Mouse (Mus musculus) cerebellum, adult 2 months (tissue): ENCODE results near the gene Ivd.

Source experiments
- CTCF ChIP-seq: fragments of 200-500 bp; IDR thresholded peaks from 2 replicates; pipeline ENCODE4 v1.5.1; 2011; ENCODE audit warnings: low read depth, mild to moderate bottlenecking, control low read depth, low read length, moderate library complexity, borderline replicate concordance; ENCODE audit not compliant: insufficient read depth
- POLR2A ChIP-seq: fragments of 200-500 bp; IDR thresholded peaks from 2 replicates; pipeline ENCODE4 v1.6.1; 2011; ENCODE audit warnings: low read length, control low read depth, borderline replicate concordance; ENCODE audit not compliant: insufficient read depth

DNA sequence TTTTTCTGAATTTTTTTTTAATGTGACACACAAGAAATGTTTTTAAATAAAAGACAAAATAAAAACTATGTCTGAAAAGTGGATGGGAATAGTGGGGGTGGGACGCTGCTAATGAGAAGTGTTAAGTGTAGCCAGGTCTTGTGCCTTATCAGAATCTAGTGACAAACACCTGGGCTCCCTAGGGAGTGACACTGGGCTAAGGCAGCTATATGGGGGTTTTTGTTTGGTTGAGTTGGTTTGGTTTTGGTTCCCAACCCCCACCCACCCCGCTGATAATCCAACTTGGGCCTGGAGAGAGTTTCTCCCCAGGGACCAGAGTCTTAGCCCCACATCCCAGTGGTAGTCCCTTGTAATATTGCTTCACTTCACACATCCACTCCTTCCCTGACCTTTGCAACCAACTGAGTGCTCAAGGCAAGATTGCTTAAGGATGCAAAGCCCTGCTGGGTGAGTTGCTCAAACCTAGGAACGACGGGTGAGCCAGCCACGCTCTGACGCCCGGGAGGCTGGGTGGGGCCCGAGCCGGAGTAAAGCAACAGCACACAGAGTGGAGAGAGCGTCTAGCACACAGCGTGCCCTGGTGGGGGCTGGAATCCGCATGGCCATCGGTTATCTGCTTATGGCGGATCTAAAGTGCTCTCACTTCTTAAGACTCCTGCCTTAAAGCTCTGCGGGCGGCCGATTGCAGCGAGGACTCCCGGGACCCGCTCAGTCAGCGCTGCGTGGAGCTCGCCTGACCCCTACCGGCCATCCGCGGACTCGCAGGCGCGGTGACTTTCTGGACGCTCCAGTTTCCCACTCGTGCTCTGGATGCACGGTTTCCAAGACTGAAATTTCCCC, 21.3 kb downstream of the Ivd start:
- TF ChIP-seq CTCF (peak; percentile 98), POLR2A (no peak)
